Mouse (Mus musculus) adrenal gland, adult 8-10 months (tissue): ENCODE data around the gene Fap. TPM values are rescaled to one million over a fixed set of nuclear protein-coding genes. Genes with fewer than 3 reads are reported as not detected.

Experiments
- DNase-seq: peaks from one replicate; pipeline ENCODE4 v3.0.0; 2022
- total RNA-seq, 4 experiments: library from RNA; stranded (reverse); gene quantifications; 2 replicates each; pipeline ENCODE4 v1.2.4; 2022

The Fap gene
- total RNA-seq, 4 experiments from 2014 or later = 2.2 to 4.0 (median 2.9) TPM

GRCm38 (mm10) chr2:62458070-62458469, 115.8 kb downstream of the Fap start:
- DNase-seq = no peak

GRCm38 (mm10) chr2:62454991-62455390, 118.9 kb downstream of the Fap start:
- DNase-seq = no peak

- no peak for DNase-seq
Measured at GRCm38 (mm10) chr2:62454033-62454432, 119.8 kb downstream of the Fap start.

Other genes starting within 250 kb of the Fap start
- gene Dpp4, start 161.8 kb downstream of the Fap start, total RNA-seq = 1 to 10 TPM; 1.3 to 3.5 (median 2.3) TPM
- not detected for gene Gcg, start 90.4 kb downstream of the Fap start, total RNA-seq
- 10 to 100 TPM; 11.9 to 13.4 (median 12.8) TPM for gene Ifih1, start 72.2 kb upstream of the Fap start, total RNA-seq
- gene Gca, start 90.2 kb upstream of the Fap start, total RNA-seq = 1 to 10 TPM; 2.8 to 7.5 (median 3.5) TPM